In genomic region chr7:98656531-98657221, GRCm38 (mm10) we compare ENCODE assay signal across 8 mouse cellular contexts. TPM values are rescaled to one million over a fixed set of nuclear protein-coding genes. Genes with fewer than 3 reads are reported as not detected.
DNase-seq lines count a peak whose midpoint lies in the region; ATAC-seq and TF ChIP-seq lines count a peak whose summit lies in the region.

Gene Emsy, minus strand, starts transcription at chr7:98656783.

- no peak for TF ChIP-seq RAD21 in CH12.LX (IDR thresholded peaks at IDR 0.05; ENCODE audit: low read depth, low read length)

- in situ Hi-C loops in CH12.LX (cut with MboI; ENCODE audit: low pct_ligation_motif_present, low pct_unique_long_range_greater_than_20kb, low sequenced_read_pairs): no loop called here

- no peak for TF ChIP-seq EP300 in CH12.LX (IDR thresholded peaks at IDR 0.05; ENCODE audit: low read length)

- peaks cover 38% of the 10 kb centered on the region for H3K79me2 ChIP-seq in CH12.LX (replicated peaks; ENCODE audit: control insufficient read depth, extremely low read depth, insufficient read depth, poor library complexity, severe bottlenecking)

- H3K27me3 ChIP-seq in CH12.LX (replicated peaks): no peaks in the 10 kb centered on the region
- H3K27me3 ChIP-seq in forebrain, embryonic 11.5 days (ENCODE audit: control insufficient read depth, insufficient read depth, low read length): no peaks in the 10 kb centered on the region
- H3K27me3 ChIP-seq in heart, embryonic 16.5 days (ENCODE audit: control insufficient read depth, insufficient read depth, low read length): no peaks in the 10 kb centered on the region
- H3K27me3 ChIP-seq in liver, embryonic 15.5 days: no peaks in the 10 kb centered on the region
- no peaks in the 10 kb centered on the region for H3K27me3 ChIP-seq in neural tube, embryonic 12.5 days (replicated peaks)

- H3K4me1 ChIP-seq in CH12.LX (ENCODE audit: control insufficient read depth in 1 of 2, insufficient read depth in 2 of 2): peaks cover 0 to 29% of the 10 kb centered on the region in 2 experiments; a peak in 2 of 4 replicates
- H3K4me1 ChIP-seq in forebrain, embryonic 11.5 days (replicated peaks; ENCODE audit: control insufficient read depth, insufficient read depth, low read length): no peaks in the 10 kb centered on the region
- H3K4me1 ChIP-seq in heart, embryonic 16.5 days (ENCODE audit: control insufficient read depth, insufficient read depth, low read length): peaks cover 22% of the 10 kb centered on the region
- peaks cover 32% of the 10 kb centered on the region for H3K4me1 ChIP-seq in liver, embryonic 15.5 days (replicated peaks)
- H3K4me1 ChIP-seq in neural tube, embryonic 12.5 days: peaks cover 23% of the 10 kb centered on the region

- peak; percentile 94 for TF ChIP-seq POLR2A in CH12.LX (IDR thresholded peaks at IDR 0.05; ENCODE audit: low read depth, low read length)

- peak; percentile 96 for ATAC-seq in forebrain, embryonic 11.5 days (replicated peaks; ENCODE audit: low FRiP score)
- ATAC-seq in heart, embryonic 16.5 days (replicated peaks; ENCODE audit: extremely low read depth, insufficient read depth, low FRiP score): peak; percentile 95
- ATAC-seq in liver, embryonic 15.5 days (ENCODE audit: insufficient read depth): peak; percentile 94
- peak; percentile 95 for ATAC-seq in neural tube, embryonic 12.5 days (ENCODE audit: low FRiP score, low read depth)

- H3K4me2 ChIP-seq in CH12.LX (ENCODE audit: insufficient read depth, low read depth, poor library complexity, severe bottlenecking): peak within 1 kb of the TSS; percentile 92
- peak within 1 kb of the TSS; percentile 69 for H3K4me2 ChIP-seq in forebrain, embryonic 11.5 days (ENCODE audit: low read depth, low read length, severe bottlenecking)
- H3K4me2 ChIP-seq in heart, embryonic 16.5 days (ENCODE audit: low read depth, low read length): peak within 1 kb of the TSS; percentile 92
- H3K4me2 ChIP-seq in liver, embryonic 15.5 days: peak within 1 kb of the TSS; percentile 92
- H3K4me2 ChIP-seq in neural tube, embryonic 12.5 days (replicated peaks): peak within 1 kb of the TSS; percentile 79

- peak within 1 kb of the TSS; percentile 93 for H3K9ac ChIP-seq in CH12.LX (ENCODE audit: insufficient read depth, low read depth)
- peak within 1 kb of the TSS; percentile 89 for H3K9ac ChIP-seq in forebrain, embryonic 11.5 days (ENCODE audit: low read length)
- peak within 1 kb of the TSS; percentile 95 for H3K9ac ChIP-seq in heart, embryonic 16.5 days (ENCODE audit: low read length)
- H3K9ac ChIP-seq in liver, embryonic 15.5 days: peak within 1 kb of the TSS; percentile 86
- H3K9ac ChIP-seq in neural tube, embryonic 12.5 days: peak within 1 kb of the TSS; percentile 93

- under 1% methylated on average over 42 of the region's 42 CpGs for WGBS in forebrain, embryonic 11.5 days
- under 1% methylated on average over 42 of the region's 42 CpGs for WGBS in heart, embryonic 16.5 days
- WGBS in liver, embryonic 15.5 days (ENCODE audit: insufficient replicate concordance): under 1% methylated on average over 42 of the region's 42 CpGs
- WGBS in neural tube, embryonic 12.5 days: under 1% methylated on average over 42 of the region's 42 CpGs

- peak within 1 kb of the TSS; percentile 66 for H3K27ac ChIP-seq in CH12.LX (ENCODE audit: insufficient read depth, low read depth)
- peak within 1 kb of the TSS; percentile 91 for H3K27ac ChIP-seq in forebrain, embryonic 11.5 days (ENCODE audit: low read depth, low read length)
- peak within 1 kb of the TSS; percentile 97 for H3K27ac ChIP-seq in heart, embryonic 16.5 days (ENCODE audit: low read length)
- peak within 1 kb of the TSS; percentile 89 for H3K27ac ChIP-seq in liver, embryonic 15.5 days (replicated peaks)
- H3K27ac ChIP-seq in neural tube, embryonic 12.5 days: peak within 1 kb of the TSS; percentile 89

- DNase-seq in CH12.LX (ENCODE audit: extremely low read depth): peak; percentile 95
- peak; percentile 93 for DNase-seq in c-Kit-positive CD71-positive TER-119-negative erythroid progenitor cells, embryonic 14.5 days (ENCODE audit: low read depth)
- peak; percentile 96 for DNase-seq in forebrain, embryonic 11.5 days (ENCODE audit: low spot score)
- peak; percentile 94 to 98 for DNase-seq in kidney, postnatal 36 days
- peak; percentile 100 for DNase-seq in telencephalon, adult 2 months (ENCODE audit: low read depth, low spot score)

- peaks cover 9 to 54% of the 10 kb centered on the region in 2 experiments for H3K36me3 ChIP-seq in CH12.LX (replicated peaks in 1 of 2; ENCODE audit: control insufficient read depth in 1 of 2, insufficient read depth in 1 of 2, low read length in 1 of 2)
- no peaks in the 10 kb centered on the region; the same call in 1 of the 2 replicates for H3K36me3 ChIP-seq in forebrain, embryonic 11.5 days (ENCODE audit: control insufficient read depth, insufficient read depth, low read length)
- H3K36me3 ChIP-seq in heart, embryonic 16.5 days (ENCODE audit: control insufficient read depth, insufficient read depth): peaks cover 16% of the 10 kb centered on the region
- H3K36me3 ChIP-seq in liver, embryonic 15.5 days (replicated peaks): peaks cover 34% of the 10 kb centered on the region
- H3K36me3 ChIP-seq in neural tube, embryonic 12.5 days: 0 out of 2 replicates have a peak, but pooled peaks cover 4% of the 10 kb centered on the region

- H3K4me3 ChIP-seq in CH12.LX (replicated peaks in 1 of 3; ENCODE audit: low read depth in 2 of 3, low read length in 2 of 3, poor library complexity in 1 of 3): peak within 1 kb of the TSS; percentile 84 to 99 (median 92)
- peak within 1 kb of the TSS; percentile 88 for H3K4me3 ChIP-seq in forebrain, embryonic 11.5 days (ENCODE audit: low read depth, low read length)
- peak within 1 kb of the TSS; percentile 97 for H3K4me3 ChIP-seq in heart, embryonic 16.5 days (ENCODE audit: low read length)
- peak within 1 kb of the TSS; percentile 99 for H3K4me3 ChIP-seq in liver, embryonic 15.5 days (replicated peaks)
- peak within 1 kb of the TSS; percentile 93 for H3K4me3 ChIP-seq in neural tube, embryonic 12.5 days

- dilution Hi-C loops in CH12.LX (cut with MboI; ENCODE audit: extremely low pct_ligation_motif_present, extremely low pct_unique_long_range_greater_than_20kb, low sequenced_read_pairs): no loop called here

- no peak for TF ChIP-seq CTCF in CH12.LX (conservative IDR thresholded peaks at IDR 0.05 in 1 of 2, IDR thresholded peaks at IDR 0.05 in 1 of 2; ENCODE audit: low read depth in 2 of 2, low read length in 2 of 2)

- no peaks in the 10 kb centered on the region for H3K9me3 ChIP-seq in CH12.LX (replicated peaks; ENCODE audit: low read length)
- no peaks in the 10 kb centered on the region for H3K9me3 ChIP-seq in forebrain, embryonic 11.5 days (ENCODE audit: control insufficient read depth, low read length)
- no peaks in the 10 kb centered on the region for H3K9me3 ChIP-seq in heart, embryonic 16.5 days (replicated peaks; ENCODE audit: control insufficient read depth, low read length)
- no peaks in the 10 kb centered on the region for H3K9me3 ChIP-seq in liver, embryonic 15.5 days (replicated peaks)
- H3K9me3 ChIP-seq in neural tube, embryonic 12.5 days: no peaks in the 10 kb centered on the region

TF ChIP-seq in CH12.LX, 34 proteins besides CTCF, POLR2A, EP300 and RAD21 (continues in another document):
- TF ChIP-seq E2F4 (IDR thresholded peaks at IDR 0.05; ENCODE audit: insufficient replicate concordance, low read depth, low read length): peak; percentile 98
- TF ChIP-seq ZMIZ1 (IDR thresholded peaks at IDR 0.05; ENCODE audit: low read depth, low read length): no peak; the same call in 1 of the 2 replicates
- TF ChIP-seq MXI1 (IDR thresholded peaks at IDR 0.05; ENCODE audit: low read depth, low read length): no peak; the same call in 1 of the 2 replicates
- peak; percentile 81 for TF ChIP-seq NELFE (IDR thresholded peaks at IDR 0.05; ENCODE audit: low read depth, low read length)
- TF ChIP-seq SMC3 (IDR thresholded peaks at IDR 0.05; ENCODE audit: low read depth, low read length): no peak
- TF ChIP-seq HCFC1 (IDR thresholded peaks at IDR 0.05; ENCODE audit: low read depth, low read length): peak; percentile 94
- no peak for TF ChIP-seq JUND (conservative IDR thresholded peaks at IDR 0.05; ENCODE audit: low read depth, low read length)
- peak; percentile 56; the same call in 1 of the 2 replicates for TF ChIP-seq MEF2A (IDR thresholded peaks at IDR 0.05; ENCODE audit: borderline replicate concordance, low read depth, low read length)
- TF ChIP-seq MAZ (IDR thresholded peaks at IDR 0.05; ENCODE audit: low read depth, low read length): no peak
- no peak for TF ChIP-seq JUN (IDR thresholded peaks at IDR 0.05; ENCODE audit: insufficient read depth, low read depth, low read length)
- TF ChIP-seq ELF1 (IDR thresholded peaks at IDR 0.05; ENCODE audit: low read depth, low read length): peak; percentile 64
- TF ChIP-seq POLR2AphosphoS2 (IDR thresholded peaks at IDR 0.05; ENCODE audit: low read depth, low read length): no peak
- peak; percentile 41; the same call in 1 of the 2 replicates for TF ChIP-seq GABPA (IDR thresholded peaks at IDR 0.05; ENCODE audit: insufficient replicate concordance, low read depth, low read length)
- TF ChIP-seq PAX5 (IDR thresholded peaks at IDR 0.05; ENCODE audit: low read length): no peak
- TF ChIP-seq ETS1 (conservative IDR thresholded peaks at IDR 0.05; ENCODE audit: low read depth, low read length): no peak; the same call in 1 of the 2 replicates
- TF ChIP-seq MAX (IDR thresholded peaks at IDR 0.05; ENCODE audit: low read length): peak; percentile 90
- TF ChIP-seq KAT2A (IDR thresholded peaks at IDR 0.05; ENCODE audit: insufficient replicate concordance, low read length): peak; percentile 94; the same call in 1 of the 2 replicates
- TF ChIP-seq USF1 (IDR thresholded peaks at IDR 0.05; ENCODE audit: low read depth, low read length): peak; percentile 65
- no peak for TF ChIP-seq MAFK (IDR thresholded peaks at IDR 0.05; ENCODE audit: insufficient replicate concordance, low read length)
- TF ChIP-seq SIN3A (IDR thresholded peaks at IDR 0.05; ENCODE audit: low read length): no peak; the same call in 1 of the 2 replicates
- TF ChIP-seq TBP (conservative IDR thresholded peaks at IDR 0.05; ENCODE audit: low read depth, low read length): peak; percentile 94
- no peak for TF ChIP-seq ZC3H11A (IDR thresholded peaks at IDR 0.05; ENCODE audit: low read depth, low read length)
- no peak for TF ChIP-seq BHLHE40 (IDR thresholded peaks at IDR 0.05; ENCODE audit: low read depth, low read length)

RNA-seq across cellular contexts. Expression of gene Emsy, which starts in this region (rescaled TPM):
- total RNA-seq in CH12.LX (2012; rRNA removed) (14.6 and 15.0 TPM in 2 replicates), CH12.LX (2014; rRNA removed) (11.2 and 12.3 TPM in 2 replicates)
- polyA plus RNA-seq in CH12.LX (2012; ENCODE audit: insufficient read length, low read depth): 19.8 and 25.2 TPM in 2 replicates
- polyA plus RNA-seq in forebrain, embryonic 11.5 days (2014; fragmentation: Nextera tagmentation; extraction: Ambion mirVana): 66.3 and 67.5 TPM in 2 replicates
- polyA plus RNA-seq in heart, embryonic 16.5 days (2015; fragmentation: Nextera tagmentation; extraction: Ambion mirVana): 20.5 and 22.3 TPM in 2 replicates
- polyA plus RNA-seq in liver, embryonic 15.5 days (2015; fragmentation: Nextera tagmentation; extraction: Ambion mirVana): 6.0 and 6.6 TPM in 2 replicates
- polyA plus RNA-seq in neural tube, embryonic 12.5 days (2016; fragmentation: Nextera tagmentation; extraction: Ambion mirVana): 40.3 and 46.0 TPM in 2 replicates

Comparison
In these comparisons a context has a peak if more than half of its experiments do, and no peak if none do; other contexts are left out.
1. Peak in every context shown above with its lines: DNase-seq, ATAC-seq, H3K4me3 ChIP-seq and H3K27ac ChIP-seq.